Mouse (Mus musculus): ENCODE data around the gene Zfp750. TPM values are rescaled to one million over a fixed set of nuclear protein-coding genes. Genes with fewer than 3 reads are reported as not detected.

Gene Zfp750
- polyA plus RNA-seq, 1 experiment from 2014 or later = 0.19 TPM

- Histone ChIP-seq H3K9ac (ENCODE audit: low read depth, low read length) (no peak overlapping the region), H3K4me2 (no peak overlapping the region), H3K4me3 (ENCODE audit: low read depth, low read length) (no peak overlapping the region), H3K9me3 (replicated peaks; ENCODE audit: control insufficient read depth, low read length) (no peaks in the 10 kb centered on the region), H3K27ac (ENCODE audit: low read depth, low read length) (no peak overlapping the region), H3K36me3 (ENCODE audit: control insufficient read depth, insufficient read depth, low read length) (no peaks in the 10 kb centered on the region; the same call in 1 of the 2 replicates), H3K4me1 (ENCODE audit: control insufficient read depth, insufficient read depth, low read length) (no peaks in the 10 kb centered on the region), H3K27me3 (ENCODE audit: control insufficient read depth, insufficient read depth, low read length) (no peaks in the 10 kb centered on the region)
- 40% methylated on average over 9 of the region's 9 CpGs for WGBS (ENCODE audit: insufficient replicate concordance)
- no peak for ATAC-seq (replicated peaks; ENCODE audit: insufficient number of reproducible peaks, low FRiP score, low TSS enrichment)
These were observed 43.3 kb downstream of the Zfp750 start for GRCm38 (mm10) chr11:121475699-121476415.

- H3K27me3 ChIP-seq (ENCODE audit: control insufficient read depth, insufficient read depth, low read length) = no peaks in the 10 kb centered on the region
- no peak overlapping the region for H3K27ac ChIP-seq (ENCODE audit: low read depth, low read length)
- H3K9me3 ChIP-seq (replicated peaks; ENCODE audit: control insufficient read depth, low read length) = no peaks in the 10 kb centered on the region
- WGBS (ENCODE audit: insufficient replicate concordance) = 75% methylated on average over 3 of the region's 3 CpGs
- H3K4me2 ChIP-seq = no peak overlapping the region
- H3K9ac ChIP-seq (ENCODE audit: low read depth, low read length) = no peak overlapping the region
- no peaks in the 10 kb centered on the region for H3K4me1 ChIP-seq (ENCODE audit: control insufficient read depth, insufficient read depth, low read length)
- ATAC-seq (replicated peaks; ENCODE audit: insufficient number of reproducible peaks, low FRiP score, low TSS enrichment) = no peak
- H3K36me3 ChIP-seq (ENCODE audit: control insufficient read depth, insufficient read depth, low read length) = no peaks in the 10 kb centered on the region; the same call in 1 of the 2 replicates
- H3K4me3 ChIP-seq (ENCODE audit: low read depth, low read length) = no peak overlapping the region
These were observed 44.3 kb downstream of the Zfp750 start for GRCm38 (mm10) chr11:121474831-121475230.

GRCm38 (mm10) chr11:121467408-121467807, 51.7 kb downstream of the Zfp750 start:
- no peak overlapping the region for H3K4me2 ChIP-seq
- H3K27ac ChIP-seq (ENCODE audit: low read depth, low read length) = no peak overlapping the region
- ATAC-seq (replicated peaks; ENCODE audit: insufficient number of reproducible peaks, low FRiP score, low TSS enrichment) = no peak
- H3K9me3 ChIP-seq (replicated peaks; ENCODE audit: control insufficient read depth, low read length) = no peaks in the 10 kb centered on the region
- H3K36me3 ChIP-seq (ENCODE audit: control insufficient read depth, insufficient read depth, low read length) = no peaks in the 10 kb centered on the region; the same call in 1 of the 2 replicates
- 88% methylated on average over 6 of the region's 6 CpGs for WGBS (ENCODE audit: insufficient replicate concordance)
- no peak overlapping the region for H3K4me3 ChIP-seq (ENCODE audit: low read depth, low read length)
- no peak overlapping the region for H3K9ac ChIP-seq (ENCODE audit: low read depth, low read length)
- no peaks in the 10 kb centered on the region for H3K27me3 ChIP-seq (ENCODE audit: control insufficient read depth, insufficient read depth, low read length)
- no peaks in the 10 kb centered on the region for H3K4me1 ChIP-seq (ENCODE audit: control insufficient read depth, insufficient read depth, low read length)

Other genes with a start within 250 kb of the Zfp750 start
- 84.8 and 88.8 TPM in 2 replicates for gene Wdr45b, start 164.9 kb downstream of the Zfp750 start, polyA plus RNA-seq (2014; fragmentation: Nextera tagmentation; extraction: Ambion mirVana)
- 3.4 and 4.5 TPM in 2 replicates for gene Rab40b, start 131.1 kb downstream of the Zfp750 start, polyA plus RNA-seq (2014; fragmentation: Nextera tagmentation; extraction: Ambion mirVana)
- 4.1 and 4.8 TPM in 2 replicates for gene Fn3krp, start 97.9 kb downstream of the Zfp750 start, polyA plus RNA-seq (2014; fragmentation: Nextera tagmentation; extraction: Ambion mirVana)
- gene Fn3k, start 84.4 kb downstream of the Zfp750 start, polyA plus RNA-seq (2014; fragmentation: Nextera tagmentation; extraction: Ambion mirVana) = 4.5 and 6.2 TPM in 2 replicates
- 16.5 and 22.3 TPM in 2 replicates for gene Tbcd, start 67.4 kb downstream of the Zfp750 start, polyA plus RNA-seq (2014; fragmentation: Nextera tagmentation; extraction: Ambion mirVana)
- 6.4 and 6.5 TPM in 2 replicates for gene B3gntl1, start 153.8 kb upstream of the Zfp750 start, polyA plus RNA-seq (2014; fragmentation: Nextera tagmentation; extraction: Ambion mirVana)
- gene Metrnl, start 182.2 kb upstream of the Zfp750 start, polyA plus RNA-seq (2014; fragmentation: Nextera tagmentation; extraction: Ambion mirVana) = 6.0 and 7.0 TPM in 2 replicates